Mouse (Mus musculus) limb, embryonic 13.5 days (tissue): ENCODE results near the gene Lypd5. TPM values are rescaled to one million over a fixed set of nuclear protein-coding genes. Genes with fewer than 3 reads are reported as not detected.

Experiments
- ATAC-seq: fragments of 200-750 bp; cut with Nextera tagmentation; 2 replicates; pipeline ENCODE4 v1.8.0; 2017; ENCODE audit warnings: low read depth, moderate number of reproducible peaks, moderate TSS enrichment; ENCODE audit not compliant: low FRiP score
- H3K27ac ChIP-seq: fragments of 300-500 bp; sonication (generic); 2 replicates; pipeline ENCODE4 v1.5.1; 2015; ENCODE audit warnings: inconsistent platforms, mild to moderate bottlenecking, moderate library complexity
- H3K27me3 ChIP-seq: fragments of 300-500 bp; sonication (generic); 2 replicates; pipeline ENCODE4 v1.6.1; 2015; ENCODE audit warnings: mild to moderate bottlenecking, inconsistent platforms
- H3K36me3 ChIP-seq: fragments of 300-500 bp; sonication (generic); 2 replicates; pipeline ENCODE4 v1.6.1; 2015; ENCODE audit warnings: inconsistent platforms, mild to moderate bottlenecking, moderate library complexity
- H3K4me1 ChIP-seq: fragments of 300-500 bp; sonication (generic); 2 replicates; pipeline ENCODE4 v1.6.1; 2015; ENCODE audit warnings: inconsistent platforms
- H3K4me2 ChIP-seq: fragments of 300-500 bp; sonication (generic); replicated peaks from 2 replicates; pipeline ENCODE4 v1.6.1; 2015; ENCODE audit warnings: inconsistent platforms, mild to moderate bottlenecking, moderate library complexity
- H3K4me3 ChIP-seq: fragments of 300-500 bp; sonication (generic); 2 replicates; pipeline ENCODE4 v1.5.1; 2015; ENCODE audit warnings: moderate library complexity, mild to moderate bottlenecking, inconsistent platforms
- H3K9ac ChIP-seq: fragments of 300-500 bp; sonication (generic); 2 replicates; pipeline ENCODE4 v1.6.1; 2015; ENCODE audit warnings: mild to moderate bottlenecking, inconsistent platforms
- H3K9me3 ChIP-seq: fragments of 300-500 bp; sonication (generic); 2 replicates; pipeline ENCODE4 v1.6.1; 2016; ENCODE audit warnings: inconsistent platforms
- WGBS: fragments of 180-500 bp; shearing (Covaris S2); methylation state at CpG from one replicate; pipeline ENCODE4 v1.1.7; 2015; 5-methylcytosine and 5-hydroxymethylcytosine counted together
- polyA plus RNA-seq: library from polyadenylated mRNA; unstranded; fragments of >200 nt; fragmentation: Nextera tagmentation; extraction: Ambion mirVana; gene quantifications from 2 replicates; pipeline ENCODE4 v1.2.1, GENCODE M21; 2015

The Lypd5 gene
- polyA plus RNA-seq, 1 experiment from 2014 or later = not detected

- H3K4me1 ChIP-seq = peaks cover 6% of the 10 kb centered on the region
- H3K9ac ChIP-seq = no peak overlapping the region; the same call in 1 of the 2 replicates
- peak; percentile 55; the same call in 1 of the 2 replicates for ATAC-seq
- no peaks in the 10 kb centered on the region for H3K36me3 ChIP-seq
- H3K27ac ChIP-seq = no peak overlapping the region
- WGBS = 22% methylated on average over 10 of the region's 10 CpGs
- H3K4me2 ChIP-seq = no peak overlapping the region
- H3K4me3 ChIP-seq = no peak overlapping the region
- H3K9me3 ChIP-seq = no peaks in the 10 kb centered on the region
- 0 out of 2 replicates have a peak, but pooled peaks cover 3% of the 10 kb centered on the region for H3K27me3 ChIP-seq
These were observed 15.8 kb downstream of the Lypd5 start for GRCm38 (mm10) chr7:24364827-24365226.

GRCm38 (mm10) chr7:24365258-24366014 lies 16.4 kb downstream of the Lypd5 start:
- 83% methylated on average over 5 of the region's 5 CpGs for WGBS
- no peaks in the 10 kb centered on the region for H3K36me3 ChIP-seq
- H3K4me2 ChIP-seq = no peak overlapping the region
- H3K4me3 ChIP-seq = no peak overlapping the region
- H3K27me3 ChIP-seq = 0 out of 2 replicates have a peak, but pooled peaks cover 3% of the 10 kb centered on the region
- H3K9me3 ChIP-seq = no peaks in the 10 kb centered on the region
- H3K9ac ChIP-seq = no peak overlapping the region
- H3K27ac ChIP-seq = no peak overlapping the region
- peaks cover 12% of the 10 kb centered on the region for H3K4me1 ChIP-seq
- ATAC-seq = peak; percentile 26; the same call in 1 of the 2 replicates

GRCm38 (mm10) chr7:24366716-24367632 lies 18.0 kb downstream of the Lypd5 start:
- H3K4me1 ChIP-seq = peaks cover 12% of the 10 kb centered on the region
- H3K27me3 ChIP-seq = 0 out of 2 replicates have a peak, but pooled peaks cover 3% of the 10 kb centered on the region
- no peak overlapping the region for H3K27ac ChIP-seq
- H3K4me3 ChIP-seq = no peak overlapping the region
- no peaks in the 10 kb centered on the region for H3K9me3 ChIP-seq
- H3K36me3 ChIP-seq = no peaks in the 10 kb centered on the region
- no peak for ATAC-seq
- H3K4me2 ChIP-seq = no peak overlapping the region
- WGBS = 75% methylated on average over 15 of the region's 15 CpGs
- no peak overlapping the region for H3K9ac ChIP-seq

- H3K4me2 ChIP-seq = no peak overlapping the region
- no peak for ATAC-seq
- no peaks in the 10 kb centered on the region for H3K9me3 ChIP-seq
- no peak overlapping the region for H3K9ac ChIP-seq
- H3K4me3 ChIP-seq = no peak overlapping the region
- no peaks in the 10 kb centered on the region for H3K27me3 ChIP-seq
- H3K36me3 ChIP-seq = no peaks in the 10 kb centered on the region
- H3K4me1 ChIP-seq = peaks cover 17% of the 10 kb centered on the region
- H3K27ac ChIP-seq = no peak overlapping the region
- WGBS = 50% methylated on average over 4 of the region's 4 CpGs
These were observed 19.2 kb downstream of the Lypd5 start for GRCm38 (mm10) chr7:24368226-24368625.

DNA sequence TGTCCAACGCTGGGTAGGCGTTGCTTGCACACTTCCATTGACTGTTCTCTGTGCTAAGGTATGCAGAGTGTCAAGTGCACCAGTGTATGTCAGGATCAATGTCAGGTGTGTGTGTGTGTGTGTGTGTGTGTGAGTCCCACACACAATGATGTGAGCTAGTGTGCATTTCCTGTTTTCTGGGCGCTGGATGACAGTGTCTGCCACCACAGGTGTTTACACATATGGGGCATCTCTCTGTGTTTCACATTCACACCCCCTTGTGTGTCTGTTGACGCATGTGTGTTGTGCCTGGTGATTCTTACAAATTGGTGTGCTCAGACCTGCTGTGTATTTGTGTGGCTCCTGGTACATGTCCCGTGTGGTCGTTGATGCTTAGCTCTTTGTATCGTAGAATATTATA lies 19.9 kb downstream of the Lypd5 start:
- no peak for ATAC-seq
- Histone ChIP-seq H3K9ac (no peak overlapping the region), H3K4me1 (peaks cover 24% of the 10 kb centered on the region), H3K4me2 (no peak overlapping the region), H3K27me3 (no peaks in the 10 kb centered on the region), H3K4me3 (no peak overlapping the region), H3K9me3 (no peaks in the 10 kb centered on the region), H3K27ac (no peak overlapping the region), H3K36me3 (no peaks in the 10 kb centered on the region)
- 83% methylated on average over 7 of the region's 7 CpGs for WGBS

DNA sequence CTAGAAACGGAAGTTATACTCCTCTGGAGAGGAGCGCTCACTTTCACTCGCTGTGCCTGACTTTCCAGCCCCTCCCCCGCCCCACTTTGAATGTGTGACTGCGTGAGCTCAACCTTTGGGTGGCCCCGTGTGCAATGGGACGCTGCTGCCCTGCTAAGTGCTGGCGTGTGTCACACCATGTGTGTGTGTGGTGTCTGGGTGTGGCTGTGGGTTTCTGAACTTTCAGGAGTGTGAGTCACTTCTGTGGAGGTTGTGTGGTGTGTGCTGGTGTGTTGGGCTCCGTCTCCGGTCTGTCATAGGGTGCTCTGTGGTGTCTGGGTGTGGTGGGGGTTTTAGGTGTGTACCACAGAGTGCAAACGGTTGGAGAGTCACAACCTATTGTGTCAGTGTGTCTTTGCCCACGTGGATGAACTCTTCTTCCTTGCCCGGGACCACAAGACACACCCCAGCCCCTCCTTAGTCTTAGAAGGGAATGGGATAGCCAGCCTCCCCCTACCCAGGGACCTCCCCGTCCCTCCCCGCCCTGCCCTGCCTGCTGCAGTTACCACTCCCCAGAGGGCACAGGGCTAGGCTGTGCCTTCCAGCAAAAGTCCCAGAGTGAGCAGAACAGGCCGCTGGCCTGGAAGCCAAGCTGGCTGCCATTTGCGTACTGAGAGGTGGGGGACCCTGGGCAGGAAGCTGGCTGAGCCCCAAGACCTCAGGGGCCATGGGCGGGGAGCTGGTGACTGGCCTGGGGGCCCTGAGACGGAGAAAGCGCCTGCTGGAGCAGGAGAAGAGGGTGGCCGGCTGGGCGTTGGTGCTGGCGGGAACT lies 20.9 kb downstream of the Lypd5 start, which contains the start of gene Kcnn4:
Kcnn4 (plus strand) TSS at position 533 of the 811 bp plus-strand sequence.
- H3K9ac ChIP-seq = peak within 1 kb of the TSS; percentile 39; the same call in 1 of the 2 replicates
- H3K36me3 ChIP-seq = no peaks in the 10 kb centered on the region
- no peak within 1 kb of the TSS for H3K27ac ChIP-seq
- H3K9me3 ChIP-seq = no peaks in the 10 kb centered on the region
- WGBS = 37% methylated on average over 23 of the region's 23 CpGs
- H3K4me2 ChIP-seq = peak within 1 kb of the TSS; percentile 34; the same call in 1 of the 2 replicates
- peaks cover 28% of the 10 kb centered on the region for H3K4me1 ChIP-seq
- no peaks in the 10 kb centered on the region for H3K27me3 ChIP-seq
- ATAC-seq = 0 out of 2 replicates have a peak, but pooled peaks have one; percentile 4
- H3K4me3 ChIP-seq = peak within 1 kb of the TSS; percentile 1; the same call in 1 of the 2 replicates

DNA sequence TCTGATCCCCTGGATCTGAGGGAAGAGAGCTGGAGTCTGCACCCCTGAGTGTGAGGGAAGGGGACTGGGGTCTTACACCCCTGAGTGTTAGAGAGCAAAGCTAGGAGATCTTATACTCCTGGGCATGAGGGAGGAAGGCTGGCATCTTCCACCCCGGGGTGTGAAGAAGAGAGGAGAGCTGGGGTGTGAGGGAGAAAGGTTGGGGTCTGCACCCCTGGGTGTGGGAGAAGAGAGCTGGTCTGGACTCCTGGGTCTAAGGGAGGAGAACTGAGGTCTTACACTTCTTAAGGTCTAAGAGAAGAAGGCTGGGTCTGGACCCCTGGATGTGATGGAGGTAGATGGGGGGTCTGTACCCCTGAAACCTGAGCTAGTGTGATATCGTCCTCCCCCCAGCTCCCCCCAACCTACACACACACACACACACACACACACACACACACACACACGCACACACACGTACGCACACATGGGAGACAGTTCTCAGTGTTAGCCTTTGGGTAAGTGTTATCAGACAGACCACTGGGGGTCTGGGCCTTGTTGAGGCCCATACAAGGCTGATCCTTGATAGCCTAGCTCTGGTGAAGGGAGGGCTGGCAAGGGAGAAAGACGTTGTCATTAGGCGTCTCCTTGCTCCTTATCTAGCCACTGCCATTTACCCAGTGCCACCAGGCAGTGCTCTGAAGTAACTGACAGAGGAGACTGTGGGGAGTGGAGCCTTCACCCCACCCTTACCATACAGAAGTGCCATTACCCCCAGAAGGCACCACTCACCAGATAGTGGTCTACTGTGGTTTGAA lies 22.2 kb downstream of the Lypd5 start:
- no peaks in the 10 kb centered on the region for H3K9me3 ChIP-seq
- no peak overlapping the region for H3K27ac ChIP-seq
- no peak for ATAC-seq

GRCm38 (mm10) chr7:24371809-24372145 lies 22.8 kb downstream of the Lypd5 start:
- H3K36me3 ChIP-seq = no peaks in the 10 kb centered on the region
- H3K4me2 ChIP-seq = no peak overlapping the region
- no peak overlapping the region for H3K27ac ChIP-seq
- peaks cover 32% of the 10 kb centered on the region for H3K4me1 ChIP-seq
- WGBS = 54% methylated on average over 3 of the region's 3 CpGs
- no peak overlapping the region for H3K9ac ChIP-seq
- no peak overlapping the region for H3K4me3 ChIP-seq
- ATAC-seq = no peak
- H3K9me3 ChIP-seq = no peaks in the 10 kb centered on the region
- H3K27me3 ChIP-seq = 0 out of 2 replicates have a peak, but pooled peaks cover 5% of the 10 kb centered on the region

More for the DNA sequence above, 22.2 kb downstream of the Lypd5 start:
- Histone ChIP-seq H3K27me3 (no peaks in the 10 kb centered on the region), H3K4me2 (no peak overlapping the region), H3K9ac (peak overlapping the region; percentile 39; the same call in 1 of the 2 replicates), H3K36me3 (no peaks in the 10 kb centered on the region), H3K4me3 (no peak overlapping the region), H3K4me1 (peaks cover 28% of the 10 kb centered on the region)
- WGBS = 71% methylated on average over 7 of the region's 7 CpGs

DNA sequence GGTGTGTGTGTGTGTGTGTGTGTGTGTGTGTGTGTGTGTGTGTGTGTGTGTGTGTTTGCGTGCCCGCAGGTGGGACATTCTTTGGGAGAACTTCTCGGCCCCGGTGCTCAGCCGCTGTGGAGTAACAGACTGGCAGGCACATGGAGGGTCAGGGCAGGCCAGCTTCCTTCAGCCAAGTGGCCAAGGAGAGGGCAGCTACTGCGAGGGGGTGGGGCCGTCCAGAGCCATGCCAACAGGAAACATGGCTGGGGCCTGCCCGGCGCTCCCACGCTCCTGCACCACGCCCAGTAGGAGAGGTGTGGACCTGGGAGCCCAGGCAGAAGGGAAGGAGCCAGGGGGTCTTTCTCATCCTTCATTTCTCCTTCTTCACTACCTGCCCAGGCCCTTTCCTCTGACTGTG lies 23.3 kb downstream of the Lypd5 start:
- 80% methylated on average over 8 of the region's 11 CpGs for WGBS
- H3K4me1 ChIP-seq = peaks cover 38% of the 10 kb centered on the region
- no peaks in the 10 kb centered on the region for H3K36me3 ChIP-seq
- H3K27me3 ChIP-seq = 0 out of 2 replicates have a peak, but pooled peaks cover 9% of the 10 kb centered on the region
- H3K4me2 ChIP-seq = no peak overlapping the region
- no peaks in the 10 kb centered on the region for H3K9me3 ChIP-seq
- H3K4me3 ChIP-seq = no peak overlapping the region
- H3K27ac ChIP-seq = no peak overlapping the region
- no peak overlapping the region for H3K9ac ChIP-seq
- no peak for ATAC-seq

GRCm38 (mm10) chr7:24372786-24373185 lies 23.8 kb downstream of the Lypd5 start:
- H3K4me3 ChIP-seq = no peak overlapping the region
- no peak overlapping the region for H3K27ac ChIP-seq
- WGBS = 64% methylated on average over 4 of the region's 4 CpGs
- H3K27me3 ChIP-seq = 0 out of 2 replicates have a peak, but pooled peaks cover 11% of the 10 kb centered on the region
- H3K4me2 ChIP-seq = no peak overlapping the region; the same call in 1 of the 2 replicates
- no peaks in the 10 kb centered on the region for H3K36me3 ChIP-seq
- peaks cover 43% of the 10 kb centered on the region for H3K4me1 ChIP-seq
- H3K9me3 ChIP-seq = no peaks in the 10 kb centered on the region
- ATAC-seq = no peak
- no peak overlapping the region for H3K9ac ChIP-seq
